Mouse (Mus musculus): ENCODE results near the gene Inpp5e. TPM values are rescaled to one million over a fixed set of nuclear protein-coding genes. Genes with fewer than 3 reads are reported as not detected.

Gene Inpp5e
- polyA plus RNA-seq (2012; rRNA removed): 41.5 and 43.5 TPM in 2 replicates

GRCm38 (mm10) chr2:26408515-26409356 is at the start of gene Inpp5e:
TSS of gene Inpp5e (minus strand) at chr2:26409203.

GRCm38 (mm10) chr2:26444946-26445665 is 36.1 kb upstream of the Inpp5e start, which contains the start of gene Sec16a:
TSS of gene Sec16a (minus strand) at chr2:26445216.

GRCm38 (mm10) chr2:26389154-26389690 is 19.8 kb downstream of the Inpp5e start, which contains the start of the genes Entr1 and Pmpca:
TSS of gene Entr1 (minus strand) at chr2:26389316.
TSS of gene Pmpca (plus strand) at chr2:26389339.

GRCm38 (mm10) chr2:26380131-26380771 is 28.8 kb downstream of the Inpp5e start, which contains the start of gene Snapc4:
TSS of gene Snapc4 (minus strand) at chr2:26380653.

GRCm38 (mm10) chr2:26360772-26361171 is 48.2 kb downstream of the Inpp5e start, which contains the start of gene Card9:
TSS of gene Card9 (minus strand) at chr2:26360918.

GRCm38 (mm10) chr2:26351358-26352290 is 57.4 kb downstream of the Inpp5e start, which contains the start of gene Dnlz:
TSS of gene Dnlz (minus strand) at chr2:26352110.

Other genes with a start within 250 kb of the Inpp5e start
- 1.4 and 3.3 TPM in 2 replicates for gene Lhx3, start 200.9 kb downstream of the Inpp5e start, polyA plus RNA-seq (2012; rRNA removed)
- gene Qsox2, start 171.7 kb downstream of the Inpp5e start, polyA plus RNA-seq (2012; rRNA removed): 17.5 and 19.1 TPM in 2 replicates
- 1.4 and 1.5 TPM in 2 replicates for gene Ccdc187, start 114.6 kb downstream of the Inpp5e start, polyA plus RNA-seq (2012; rRNA removed)
- 142 and 150 TPM in 2 replicates for gene Gpsm1, start 93.7 kb downstream of the Inpp5e start, polyA plus RNA-seq (2012; rRNA removed)
- gene Dnlz, start 57.1 kb downstream of the Inpp5e start, polyA plus RNA-seq (2012; rRNA removed): 28.7 and 32.5 TPM in 2 replicates
- 2.8 and 2.9 TPM in 2 replicates for gene Card9, start 48.3 kb downstream of the Inpp5e start, polyA plus RNA-seq (2012; rRNA removed)
- gene Snapc4, start 28.6 kb downstream of the Inpp5e start, polyA plus RNA-seq (2012; rRNA removed): 48.5 and 57.4 TPM in 2 replicates
- gene Entr1, start 19.9 kb downstream of the Inpp5e start, polyA plus RNA-seq (2012; rRNA removed): 267 and 269 TPM in 2 replicates
- 124 and 130 TPM in 2 replicates for gene Pmpca, start 19.9 kb downstream of the Inpp5e start, polyA plus RNA-seq (2012; rRNA removed)
- 42.2 and 47.4 TPM in 2 replicates for gene Sec16a, start 36.0 kb upstream of the Inpp5e start, polyA plus RNA-seq (2012; rRNA removed)
- gene Notch1, start 107.5 kb upstream of the Inpp5e start, polyA plus RNA-seq (2012; rRNA removed): 28.5 and 30.8 TPM in 2 replicates
- gene Egfl7, start 170.8 kb upstream of the Inpp5e start, polyA plus RNA-seq (2012; rRNA removed): 166 and 196 TPM in 2 replicates
- gene Gm20532, start 177.4 kb upstream of the Inpp5e start, polyA plus RNA-seq (2012; rRNA removed): not detected in 2 replicates
- 5.1 and 10.1 TPM in 2 replicates for gene Agpat2, start 195.2 kb upstream of the Inpp5e start, polyA plus RNA-seq (2012; rRNA removed)
- gene Fam69b, start 219.3 kb upstream of the Inpp5e start, polyA plus RNA-seq (2012; rRNA removed): 89.6 and 90.6 TPM in 2 replicates